Mouse (Mus musculus): ENCODE measurements around the gene Ccdc32. TPM values are rescaled to one million over a fixed set of nuclear protein-coding genes. Genes with fewer than 3 reads are reported as not detected.

The Ccdc32 gene
- polyA plus RNA-seq, 1 experiment from 2014 or later: 22.0 TPM

DNA sequence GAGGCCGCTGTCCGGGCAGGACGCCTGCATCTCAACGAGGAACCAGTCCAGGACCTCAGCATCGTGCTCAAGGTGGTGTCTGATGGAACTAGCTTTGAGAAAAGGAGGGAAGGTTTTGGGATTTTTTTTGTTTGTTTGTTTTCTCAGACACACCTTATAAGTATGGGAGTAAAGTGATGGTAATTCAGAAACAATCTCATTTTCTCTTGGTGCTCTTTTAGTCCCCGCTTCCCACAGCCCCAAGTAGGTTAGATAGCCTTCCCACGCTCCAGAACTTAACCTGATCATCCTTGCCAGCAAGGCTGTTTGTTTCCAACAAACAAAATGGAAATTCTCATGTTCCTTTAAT, 6.2 kb upstream of the Ccdc32 start:
- Histone ChIP-seq H3K9ac (ENCODE audit: low read depth, low read length) (peak overlapping the region; percentile 86), H3K36me3 (ENCODE audit: control insufficient read depth, insufficient read depth, low read length) (peaks cover 21% of the 10 kb centered on the region), H3K4me3 (ENCODE audit: low read length) (peak overlapping the region; percentile 96), H3K27me3 (ENCODE audit: control insufficient read depth, insufficient read depth, low read length) (no peaks in the 10 kb centered on the region), H3K9me3 (ENCODE audit: control insufficient read depth, low read length) (no peaks in the 10 kb centered on the region), H3K4me1 (ENCODE audit: control insufficient read depth, insufficient read depth, low read length) (no peaks in the 10 kb centered on the region), H3K27ac (ENCODE audit: low read depth, low read length) (peak overlapping the region; percentile 86), H3K4me2 (replicated peaks; ENCODE audit: low read depth, low read length) (peak overlapping the region; percentile 76)
- ATAC-seq (ENCODE audit: low FRiP score, low TSS enrichment): no peak; the same call in 1 of the 2 replicates
- 10% methylated on average over 7 of the region's 7 CpGs for WGBS

DNA sequence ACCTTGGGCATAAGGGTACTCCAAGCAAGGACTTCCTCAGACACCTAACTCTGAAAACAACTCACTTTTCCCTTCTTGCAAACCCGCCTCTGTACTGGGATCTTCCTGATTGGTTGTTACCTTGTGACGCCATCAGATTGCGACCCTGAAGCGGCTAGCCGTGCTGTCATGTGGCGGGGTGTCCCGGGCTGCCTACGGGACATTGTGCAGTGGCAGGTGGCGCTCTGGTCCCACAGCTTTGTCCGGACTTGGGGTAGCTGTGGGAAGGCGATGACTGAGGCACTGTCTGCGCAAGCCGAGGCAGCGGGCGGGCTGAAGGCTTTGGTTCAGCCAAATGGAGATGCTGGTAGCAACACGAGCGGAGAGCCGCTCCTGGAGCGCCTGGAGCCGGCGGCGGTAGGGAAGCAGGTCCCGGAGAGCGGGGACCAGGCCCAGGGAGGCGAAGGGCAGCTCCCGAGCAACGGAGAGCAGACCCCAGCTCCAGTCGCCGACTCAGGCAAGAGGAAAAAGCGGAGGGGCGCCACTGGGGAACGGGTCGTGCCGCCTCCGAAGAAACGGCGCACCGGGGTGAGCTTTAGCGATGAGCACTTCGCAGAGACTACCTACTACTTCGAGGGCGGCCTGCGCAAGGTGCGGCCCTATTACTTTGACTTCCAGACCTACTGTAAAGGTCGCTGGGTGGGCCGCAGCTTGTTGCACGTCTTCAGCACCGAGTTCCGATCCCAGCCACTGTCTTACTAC, 5.6 kb upstream of the Ccdc32 start, which contains the start of gene Rpusd2:
Gene Rpusd2, plus strand, starts transcription at position 135 of the 741 bp plus-strand sequence.
- peak within 1 kb of the TSS; percentile 76 for H3K4me2 ChIP-seq (replicated peaks; ENCODE audit: low read depth, low read length)
- peak within 1 kb of the TSS; percentile 86 for H3K27ac ChIP-seq (ENCODE audit: low read depth, low read length)
- peak within 1 kb of the TSS; percentile 96 for H3K4me3 ChIP-seq (ENCODE audit: low read length)
- no peaks in the 10 kb centered on the region for H3K4me1 ChIP-seq (ENCODE audit: control insufficient read depth, insufficient read depth, low read length)
- H3K27me3 ChIP-seq (ENCODE audit: control insufficient read depth, insufficient read depth, low read length): no peaks in the 10 kb centered on the region
- no peaks in the 10 kb centered on the region for H3K9me3 ChIP-seq (ENCODE audit: control insufficient read depth, low read length)
- peak; percentile 96 for ATAC-seq (ENCODE audit: low FRiP score, low TSS enrichment)
- peak within 1 kb of the TSS; percentile 86 for H3K9ac ChIP-seq (ENCODE audit: low read depth, low read length)
- WGBS: under 1% methylated on average over 49 of the region's 49 CpGs
- H3K36me3 ChIP-seq (ENCODE audit: control insufficient read depth, insufficient read depth, low read length): peaks cover 21% of the 10 kb centered on the region

DNA sequence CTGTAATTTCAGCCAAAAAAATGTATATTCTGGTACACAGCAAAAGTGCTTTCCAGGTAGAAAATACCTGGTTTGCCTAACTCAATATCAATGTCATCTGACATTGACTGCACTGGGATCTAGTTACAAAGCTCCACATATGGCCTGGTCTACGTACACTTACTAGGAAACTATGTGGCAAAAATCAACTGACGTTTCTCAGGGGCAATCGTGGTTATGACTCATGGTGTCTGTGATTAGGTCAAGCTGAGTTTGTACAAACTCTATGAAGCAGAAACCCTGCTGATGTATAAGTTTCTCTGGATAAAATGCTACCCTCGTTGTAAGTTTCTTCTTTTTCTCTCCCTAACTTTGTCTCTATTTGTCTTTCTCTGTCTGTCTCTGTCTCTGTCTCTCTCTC, 3.0 kb upstream of the Ccdc32 start:
- no peak overlapping the region for H3K9ac ChIP-seq (ENCODE audit: low read depth, low read length)
- peaks cover 3% of the 10 kb centered on the region; the same call in 1 of the 2 replicates for H3K36me3 ChIP-seq (ENCODE audit: control insufficient read depth, insufficient read depth, low read length)
- no peak for ATAC-seq (ENCODE audit: low FRiP score, low TSS enrichment)
- no peak overlapping the region for H3K4me2 ChIP-seq (replicated peaks; ENCODE audit: low read depth, low read length)
- H3K9me3 ChIP-seq (ENCODE audit: control insufficient read depth, low read length): no peaks in the 10 kb centered on the region
- H3K27ac ChIP-seq (ENCODE audit: low read depth, low read length): no peak overlapping the region
- no peak overlapping the region for H3K4me3 ChIP-seq (ENCODE audit: low read length)
- H3K4me1 ChIP-seq (ENCODE audit: control insufficient read depth, insufficient read depth, low read length): peaks cover 7% of the 10 kb centered on the region
- no peaks in the 10 kb centered on the region for H3K27me3 ChIP-seq (ENCODE audit: control insufficient read depth, insufficient read depth, low read length)
- 61% methylated on average over 4 of the region's 4 CpGs for WGBS

DNA sequence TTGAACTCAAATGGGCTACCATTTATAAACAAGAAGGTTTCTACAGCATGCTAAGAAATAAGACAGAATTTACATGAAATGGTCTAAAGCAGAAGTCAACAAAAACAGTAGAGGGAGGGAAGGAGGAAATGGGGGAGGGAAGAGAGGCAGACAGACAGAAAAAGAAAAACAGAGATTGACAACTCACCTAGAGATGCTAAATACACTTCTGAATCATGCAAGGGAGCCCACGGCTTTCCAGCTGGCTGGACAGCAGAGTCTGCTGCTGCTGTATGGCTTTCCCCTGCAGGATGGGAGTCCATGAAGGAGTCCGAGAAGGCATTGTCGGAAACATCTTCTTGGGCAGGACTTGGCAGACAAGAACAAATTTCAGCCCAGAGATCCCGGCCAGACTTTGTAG, 2.2 kb downstream of the Ccdc32 start:
- H3K9me3 ChIP-seq (ENCODE audit: control insufficient read depth, low read length): no peaks in the 10 kb centered on the region
- H3K9ac ChIP-seq (ENCODE audit: low read depth, low read length): no peak overlapping the region
- H3K4me3 ChIP-seq (ENCODE audit: low read length): no peak overlapping the region
- H3K27me3 ChIP-seq (ENCODE audit: control insufficient read depth, insufficient read depth, low read length): no peaks in the 10 kb centered on the region
- no peak overlapping the region for H3K4me2 ChIP-seq (replicated peaks; ENCODE audit: low read depth, low read length)
- H3K27ac ChIP-seq (ENCODE audit: low read depth, low read length): no peak overlapping the region
- H3K4me1 ChIP-seq (ENCODE audit: control insufficient read depth, insufficient read depth, low read length): peaks cover 7% of the 10 kb centered on the region
- 90% methylated on average over 4 of the region's 4 CpGs for WGBS
- H3K36me3 ChIP-seq (ENCODE audit: control insufficient read depth, insufficient read depth, low read length): peaks cover 16% of the 10 kb centered on the region; the same call in 1 of the 2 replicates
- no peak for ATAC-seq (ENCODE audit: low FRiP score, low TSS enrichment)

DNA sequence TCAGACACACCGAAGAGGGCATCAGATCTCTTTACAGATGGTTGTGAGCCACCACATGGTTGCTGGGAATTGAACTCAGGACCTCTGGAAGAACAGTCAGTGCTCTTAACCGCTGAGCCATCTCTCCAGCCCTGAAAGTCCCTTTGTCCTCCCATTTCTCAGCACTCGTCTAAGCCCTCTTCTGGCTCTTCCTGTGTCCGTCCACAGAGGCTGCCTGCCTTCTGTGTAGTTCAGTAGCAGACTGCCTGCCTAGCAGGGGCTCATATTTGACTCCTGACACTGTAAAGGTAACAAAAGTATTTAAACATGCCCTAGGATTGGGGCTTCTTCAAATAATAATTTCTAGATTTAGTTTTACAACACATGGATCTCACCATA, 4.0 kb downstream of the Ccdc32 start:
- H3K4me2 ChIP-seq (replicated peaks; ENCODE audit: low read depth, low read length): no peak overlapping the region
- peaks cover 7% of the 10 kb centered on the region for H3K4me1 ChIP-seq (ENCODE audit: control insufficient read depth, insufficient read depth, low read length)
- H3K27ac ChIP-seq (ENCODE audit: low read depth, low read length): no peak overlapping the region
- peaks cover 28% of the 10 kb centered on the region for H3K36me3 ChIP-seq (ENCODE audit: control insufficient read depth, insufficient read depth, low read length)
- H3K9ac ChIP-seq (ENCODE audit: low read depth, low read length): no peak overlapping the region
- 87% methylated on average over 4 of the region's 4 CpGs for WGBS
- H3K9me3 ChIP-seq (ENCODE audit: control insufficient read depth, low read length): no peaks in the 10 kb centered on the region
- no peaks in the 10 kb centered on the region for H3K27me3 ChIP-seq (ENCODE audit: control insufficient read depth, insufficient read depth, low read length)
- ATAC-seq (ENCODE audit: low FRiP score, low TSS enrichment): no peak
- H3K4me3 ChIP-seq (ENCODE audit: low read length): no peak overlapping the region

DNA sequence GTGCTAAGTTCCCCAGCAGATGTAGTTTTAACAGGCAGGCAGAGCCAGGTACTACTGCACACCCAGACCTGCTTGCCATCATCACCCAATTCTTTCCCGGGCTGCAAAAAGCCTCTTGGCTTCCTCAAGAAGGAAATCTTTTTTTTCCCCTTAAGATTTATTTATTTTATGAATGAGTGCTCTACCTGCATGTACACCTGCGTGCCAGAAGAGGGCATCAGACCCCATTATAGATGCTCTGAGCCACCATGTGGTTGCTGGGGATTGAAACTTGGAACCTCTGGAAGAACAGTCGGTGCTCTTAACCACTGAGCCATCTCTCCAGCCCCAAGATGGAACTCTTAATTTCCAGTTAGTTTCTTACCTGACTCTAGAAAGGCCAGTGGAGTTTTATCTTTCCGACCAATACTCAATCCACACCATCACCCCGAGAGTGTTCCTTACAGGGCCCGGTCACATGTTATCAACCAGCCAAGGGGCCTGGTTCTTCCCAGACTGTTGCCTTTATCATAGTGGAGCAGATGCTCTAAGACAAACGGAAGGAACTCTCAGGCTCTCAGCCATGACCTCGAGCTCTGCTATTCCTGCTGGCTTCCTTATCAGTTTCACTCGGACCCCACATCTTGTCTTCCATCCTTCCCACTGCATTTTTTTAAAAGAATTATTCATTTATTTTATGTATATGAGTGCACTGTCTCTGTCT, 4.5 kb downstream of the Ccdc32 start:
- no peak overlapping the region for H3K9ac ChIP-seq (ENCODE audit: low read depth, low read length)
- no peak overlapping the region for H3K4me3 ChIP-seq (ENCODE audit: low read length)
- no peaks in the 10 kb centered on the region for H3K9me3 ChIP-seq (ENCODE audit: control insufficient read depth, low read length)
- 73% methylated on average over 9 of the region's 9 CpGs for WGBS
- no peak overlapping the region for H3K27ac ChIP-seq (ENCODE audit: low read depth, low read length)
- H3K4me1 ChIP-seq (ENCODE audit: control insufficient read depth, insufficient read depth, low read length): peaks cover 7% of the 10 kb centered on the region
- H3K27me3 ChIP-seq (ENCODE audit: control insufficient read depth, insufficient read depth, low read length): no peaks in the 10 kb centered on the region
- peaks cover 28% of the 10 kb centered on the region for H3K36me3 ChIP-seq (ENCODE audit: control insufficient read depth, insufficient read depth, low read length)
- no peak overlapping the region for H3K4me2 ChIP-seq (replicated peaks; ENCODE audit: low read depth, low read length)
- no peak for ATAC-seq (ENCODE audit: low FRiP score, low TSS enrichment)

DNA sequence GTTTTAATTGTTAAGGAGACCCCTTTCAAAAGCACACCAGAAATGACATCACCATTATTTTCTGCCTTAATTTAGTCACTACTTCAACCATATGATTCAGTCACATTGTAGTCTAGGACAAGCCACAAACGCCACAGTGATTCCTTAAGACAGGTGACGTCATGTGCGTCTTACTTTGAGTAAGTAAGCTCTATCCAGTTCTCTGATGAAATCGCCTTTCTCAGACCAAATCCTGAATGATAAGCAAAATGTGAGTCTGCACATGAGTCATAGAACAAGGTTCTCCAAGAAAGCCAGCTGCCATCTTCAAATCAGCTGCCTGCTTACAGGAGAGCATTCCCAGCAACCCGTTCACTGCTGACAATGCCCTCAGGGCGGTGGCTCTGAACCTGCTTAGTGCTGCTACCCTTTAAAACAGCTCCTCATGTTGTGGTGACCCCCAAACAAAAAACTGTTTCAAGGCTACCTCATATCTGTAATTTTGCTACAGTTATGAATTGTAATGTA, 6.0 kb downstream of the Ccdc32 start:
- H3K9me3 ChIP-seq (ENCODE audit: control insufficient read depth, low read length): no peaks in the 10 kb centered on the region
- no peak overlapping the region for H3K9ac ChIP-seq (ENCODE audit: low read depth, low read length)
- H3K4me1 ChIP-seq (ENCODE audit: control insufficient read depth, insufficient read depth, low read length): peaks cover 6% of the 10 kb centered on the region; the same call in 1 of the 2 replicates
- ATAC-seq (ENCODE audit: low FRiP score, low TSS enrichment): no peak
- no peak overlapping the region for H3K4me2 ChIP-seq (replicated peaks; ENCODE audit: low read depth, low read length)
- H3K27ac ChIP-seq (ENCODE audit: low read depth, low read length): no peak overlapping the region
- peaks cover 28% of the 10 kb centered on the region for H3K36me3 ChIP-seq (ENCODE audit: control insufficient read depth, insufficient read depth, low read length)
- WGBS: 92% methylated on average over 6 of the region's 6 CpGs
- H3K4me3 ChIP-seq (ENCODE audit: low read length): no peak overlapping the region
- no peaks in the 10 kb centered on the region for H3K27me3 ChIP-seq (ENCODE audit: control insufficient read depth, insufficient read depth, low read length)

DNA sequence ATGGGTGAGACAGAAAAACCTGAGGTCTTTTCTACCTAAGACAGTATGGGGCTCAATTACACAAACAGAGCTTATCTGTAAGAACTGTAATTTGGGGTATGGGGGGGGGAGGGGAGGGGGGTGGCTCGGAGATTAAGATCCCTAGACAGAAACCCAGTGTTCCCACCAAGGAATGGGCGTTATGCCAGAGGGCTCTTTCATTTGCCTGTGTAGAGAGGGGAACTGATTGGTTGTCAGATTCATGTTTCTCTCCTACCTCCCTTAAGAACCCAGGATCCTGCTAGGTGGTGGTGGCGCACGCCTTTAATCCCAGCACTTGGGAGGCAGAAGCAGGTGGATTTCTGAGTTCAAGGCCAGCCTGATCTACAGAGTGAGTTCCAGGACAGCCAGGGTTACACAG, 9.7 kb downstream of the Ccdc32 start:
- peaks cover 22% of the 10 kb centered on the region for H3K36me3 ChIP-seq (ENCODE audit: control insufficient read depth, insufficient read depth, low read length)
- no peak overlapping the region for H3K4me3 ChIP-seq (ENCODE audit: low read length)
- no peak for ATAC-seq (ENCODE audit: low FRiP score, low TSS enrichment)
- 62% methylated on average over 4 of the region's 4 CpGs for WGBS
- H3K27ac ChIP-seq (ENCODE audit: low read depth, low read length): no peak overlapping the region
- no peaks in the 10 kb centered on the region for H3K27me3 ChIP-seq (ENCODE audit: control insufficient read depth, insufficient read depth, low read length)
- H3K4me2 ChIP-seq (replicated peaks; ENCODE audit: low read depth, low read length): no peak overlapping the region
- peaks cover 11% of the 10 kb centered on the region; the same call in 1 of the 2 replicates for H3K4me1 ChIP-seq (ENCODE audit: control insufficient read depth, insufficient read depth, low read length)
- H3K9me3 ChIP-seq (ENCODE audit: control insufficient read depth, low read length): peaks cover 4% of the 10 kb centered on the region; the same call in 1 of the 2 replicates
- 0 out of 2 replicates have a peak overlapping the region, but pooled peaks have one; percentile 7 for H3K9ac ChIP-seq (ENCODE audit: low read depth, low read length)

DNA sequence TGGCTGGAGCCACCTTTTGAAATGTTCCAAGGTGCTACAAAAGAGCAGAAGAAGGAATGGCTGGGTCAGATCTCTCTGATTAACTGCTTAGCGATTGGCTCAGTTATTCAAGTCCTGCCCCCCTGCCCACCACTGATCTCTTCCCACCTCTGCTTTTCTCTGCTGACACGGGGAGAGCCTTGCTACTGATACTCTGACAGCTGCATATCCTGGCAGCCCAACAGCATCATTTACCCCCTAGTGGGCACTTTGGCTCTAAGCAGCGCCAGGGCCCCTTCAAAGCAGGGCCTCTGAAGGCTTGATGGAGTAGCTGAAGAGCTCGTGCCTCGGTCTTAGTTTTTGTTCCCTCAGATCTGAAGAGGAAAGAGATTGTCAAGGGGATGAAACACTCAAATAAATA, 10.1 kb downstream of the Ccdc32 start:
- peak; percentile 57; the same call in 1 of the 2 replicates for ATAC-seq (ENCODE audit: low FRiP score, low TSS enrichment)

More for the DNA sequence above, 10.1 kb downstream of the Ccdc32 start:
- Histone ChIP-seq H3K4me2 (replicated peaks; ENCODE audit: low read depth, low read length) (peak overlapping the region; percentile 32; the same call in 1 of the 2 replicates), H3K36me3 (ENCODE audit: control insufficient read depth, insufficient read depth, low read length) (peaks cover 22% of the 10 kb centered on the region), H3K4me3 (ENCODE audit: low read length) (no peak overlapping the region), H3K27ac (ENCODE audit: low read depth, low read length) (peak overlapping the region; percentile 71; the same call in 1 of the 2 replicates), H3K27me3 (ENCODE audit: control insufficient read depth, insufficient read depth, low read length) (no peaks in the 10 kb centered on the region), H3K9ac (ENCODE audit: low read depth, low read length) (0 out of 2 replicates have a peak overlapping the region, but pooled peaks have one; percentile 23), H3K9me3 (ENCODE audit: control insufficient read depth, low read length) (peaks cover 4% of the 10 kb centered on the region; the same call in 1 of the 2 replicates), H3K4me1 (ENCODE audit: control insufficient read depth, insufficient read depth, low read length) (peaks cover 11% of the 10 kb centered on the region; the same call in 1 of the 2 replicates)
- WGBS: 9% methylated on average over 5 of the region's 5 CpGs

Data from kidney, embryonic 14.5 days (tissue).